Mouse (Mus musculus): ENCODE measurements around the gene Gps2.

DNA sequence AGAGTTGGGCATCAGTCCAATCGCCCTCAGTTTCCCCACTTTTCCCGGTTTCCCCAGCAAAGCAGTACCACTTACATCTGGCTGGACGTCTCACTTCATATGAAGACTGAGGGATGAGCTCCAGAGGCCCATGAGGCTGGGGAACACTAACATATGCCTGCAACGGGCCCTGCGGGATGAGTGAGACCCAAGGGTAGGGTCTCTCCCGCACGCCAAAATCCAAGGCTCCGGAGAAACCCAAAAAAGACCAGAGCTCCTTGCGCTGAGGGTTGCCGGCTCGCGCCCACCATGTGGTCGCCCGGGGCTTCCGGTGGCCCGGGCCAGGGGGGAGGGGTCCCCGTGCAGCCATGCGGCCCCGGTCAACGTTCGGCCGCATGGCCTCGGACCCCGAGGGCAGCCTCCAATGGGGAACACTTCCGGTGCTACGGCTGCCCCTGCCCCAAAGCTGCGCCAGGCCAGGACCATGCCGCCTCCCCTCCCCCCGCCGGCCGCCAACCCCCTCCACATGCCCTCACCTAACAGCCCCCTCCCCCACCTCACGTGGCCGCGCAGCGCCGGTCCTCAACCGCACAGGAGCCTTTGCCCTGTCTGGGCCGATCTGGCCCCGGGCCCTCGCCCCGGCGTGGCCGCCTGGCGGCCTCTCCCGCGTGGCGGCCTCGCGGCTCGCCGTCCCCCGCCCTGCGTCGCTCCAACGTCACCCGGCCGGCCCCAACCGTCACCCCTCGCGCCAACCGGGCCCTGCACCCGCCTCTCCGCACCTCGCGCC, 6.8 kb downstream of the Gps2 start:
- no peak for TF ChIP-seq CTCF (IDR thresholded peaks at IDR 0.05; ENCODE audit: insufficient read depth, low read length)
- no peak for TF ChIP-seq POLR2A (IDR thresholded peaks at IDR 0.05; ENCODE audit: borderline replicate concordance, extremely low read depth, low read depth, low read length)

Data from lung, adult 2 months (tissue).